Mouse (Mus musculus): ENCODE data around the gene Atf1. TPM values are rescaled to one million over a fixed set of nuclear protein-coding genes. Genes with fewer than 3 reads are reported as not detected.

Gene Atf1
- polyA plus RNA-seq, 1 experiment from 2014 or later = 37.9 TPM

- Histone ChIP-seq H3K4me2 (no peak overlapping the region), H3K27ac (no peak overlapping the region), H3K9ac (no peak overlapping the region), H3K4me1 (replicated peaks) (peaks cover 10% of the 10 kb centered on the region), H3K27me3 (no peaks in the 10 kb centered on the region), H3K9me3 (replicated peaks) (no peaks in the 10 kb centered on the region), H3K36me3 (peaks cover 71% of the 10 kb centered on the region), H3K4me3 (no peak overlapping the region)
- 90% methylated on average over 5 of the region's 5 CpGs for WGBS
- ATAC-seq (replicated peaks; ENCODE audit: insufficient number of reproducible peaks, insufficient read depth, low FRiP score, low read depth) = no peak
Measured at GRCm38 (mm10) chr15:100188542-100188941, 39.1 kb upstream of the Atf1 start.

GRCm38 (mm10) chr15:100188962-100189404 lies 38.6 kb upstream of the Atf1 start:
- no peak overlapping the region for H3K27ac ChIP-seq
- no peak overlapping the region for H3K9ac ChIP-seq
- no peak for ATAC-seq (replicated peaks; ENCODE audit: insufficient number of reproducible peaks, insufficient read depth, low FRiP score, low read depth)
- H3K4me3 ChIP-seq = no peak overlapping the region
- WGBS = 84% methylated on average over 14 of the region's 14 CpGs
- H3K36me3 ChIP-seq = peaks cover 72% of the 10 kb centered on the region
- H3K4me1 ChIP-seq (replicated peaks) = peaks cover 10% of the 10 kb centered on the region
- no peak overlapping the region for H3K4me2 ChIP-seq
- H3K9me3 ChIP-seq (replicated peaks) = no peaks in the 10 kb centered on the region
- H3K27me3 ChIP-seq = no peaks in the 10 kb centered on the region

- H3K27me3 ChIP-seq = no peaks in the 10 kb centered on the region
- ATAC-seq (replicated peaks; ENCODE audit: insufficient number of reproducible peaks, insufficient read depth, low FRiP score, low read depth) = no peak
- H3K4me3 ChIP-seq = no peak overlapping the region
- no peaks in the 10 kb centered on the region for H3K9me3 ChIP-seq (replicated peaks)
- H3K4me1 ChIP-seq (replicated peaks) = peaks cover 10% of the 10 kb centered on the region
- no peak overlapping the region for H3K27ac ChIP-seq
- WGBS = 93% methylated on average over 5 of the region's 5 CpGs
- no peak overlapping the region for H3K4me2 ChIP-seq
- H3K36me3 ChIP-seq = peaks cover 77% of the 10 kb centered on the region
- H3K9ac ChIP-seq = no peak overlapping the region
Measured at GRCm38 (mm10) chr15:100190083-100190482, 37.5 kb upstream of the Atf1 start.

- no peaks in the 10 kb centered on the region for H3K9me3 ChIP-seq (replicated peaks)
- H3K4me3 ChIP-seq = peak overlapping the region; percentile 29; the same call in 1 of the 2 replicates
- 62% methylated on average over 11 of the region's 11 CpGs for WGBS
- H3K4me1 ChIP-seq (replicated peaks) = peaks cover 43% of the 10 kb centered on the region
- H3K36me3 ChIP-seq = peaks cover 47% of the 10 kb centered on the region
- peak overlapping the region; percentile 25; the same call in 1 of the 2 replicates for H3K9ac ChIP-seq
- peak overlapping the region; percentile 60 for H3K4me2 ChIP-seq
- no peaks in the 10 kb centered on the region for H3K27me3 ChIP-seq
- peak overlapping the region; percentile 99 for H3K27ac ChIP-seq
- ATAC-seq (replicated peaks; ENCODE audit: insufficient number of reproducible peaks, insufficient read depth, low FRiP score, low read depth) = peak; percentile 76
Measured at GRCm38 (mm10) chr15:100198983-100199745, 28.5 kb upstream of the Atf1 start.

GRCm38 (mm10) chr15:100199790-100200189 lies 27.8 kb upstream of the Atf1 start:
- Histone ChIP-seq H3K4me1 (replicated peaks) (peaks cover 49% of the 10 kb centered on the region), H3K27me3 (no peaks in the 10 kb centered on the region), H3K9me3 (replicated peaks) (no peaks in the 10 kb centered on the region), H3K36me3 (peaks cover 47% of the 10 kb centered on the region), H3K27ac (peak overlapping the region; percentile 99), H3K4me2 (peak overlapping the region; percentile 60), H3K9ac (0 out of 2 replicates have a peak overlapping the region, but pooled peaks have one; percentile 25), H3K4me3 (0 out of 2 replicates have a peak overlapping the region, but pooled peaks have one; percentile 29)
- ATAC-seq (replicated peaks; ENCODE audit: insufficient number of reproducible peaks, insufficient read depth, low FRiP score, low read depth) = peak; percentile 83
- 22% methylated on average over 3 of the region's 3 CpGs for WGBS

- Histone ChIP-seq H3K4me2 (peak overlapping the region; percentile 44), H3K27ac (peak overlapping the region; percentile 94), H3K4me3 (no peak overlapping the region), H3K4me1 (replicated peaks) (peaks cover 49% of the 10 kb centered on the region), H3K27me3 (no peaks in the 10 kb centered on the region), H3K9ac (no peak overlapping the region), H3K36me3 (peaks cover 40% of the 10 kb centered on the region), H3K9me3 (replicated peaks) (no peaks in the 10 kb centered on the region)
- no peak for ATAC-seq (replicated peaks; ENCODE audit: insufficient number of reproducible peaks, insufficient read depth, low FRiP score, low read depth)
- WGBS = 41% methylated on average over 3 of the region's 3 CpGs
Measured at GRCm38 (mm10) chr15:100201806-100202205, 25.8 kb upstream of the Atf1 start.

- Histone ChIP-seq H3K36me3 (peaks cover 44% of the 10 kb centered on the region), H3K9ac (no peak overlapping the region), H3K4me1 (replicated peaks) (peaks cover 49% of the 10 kb centered on the region)
Measured at GRCm38 (mm10) chr15:100202431-100203015, 25.1 kb upstream of the Atf1 start.

GRCm38 (mm10) chr15:100204574-100204973 lies 23.0 kb upstream of the Atf1 start:
- ATAC-seq (replicated peaks; ENCODE audit: insufficient number of reproducible peaks, insufficient read depth, low FRiP score, low read depth) = no peak
- Histone ChIP-seq H3K4me3 (no peak overlapping the region), H3K27ac (0 out of 2 replicates have a peak overlapping the region, but pooled peaks have one; percentile 5), H3K4me2 (no peak overlapping the region), H3K36me3 (peaks cover 57% of the 10 kb centered on the region), H3K9ac (no peak overlapping the region), H3K4me1 (replicated peaks) (peaks cover 39% of the 10 kb centered on the region), H3K9me3 (replicated peaks) (no peaks in the 10 kb centered on the region), H3K27me3 (no peaks in the 10 kb centered on the region)
- 87% methylated on average over 1 of the region's 1 CpGs for WGBS

More at GRCm38 (mm10) chr15:100202431-100203015, 25.1 kb upstream of the Atf1 start:
- Histone ChIP-seq H3K4me2 (peak overlapping the region; percentile 44), H3K27ac (peak overlapping the region; percentile 94), H3K9me3 (replicated peaks) (no peaks in the 10 kb centered on the region), H3K4me3 (peak overlapping the region; percentile 3; the same call in 1 of the 2 replicates), H3K27me3 (no peaks in the 10 kb centered on the region)
- WGBS = 39% methylated on average over 4 of the region's 4 CpGs
- ATAC-seq (replicated peaks; ENCODE audit: insufficient number of reproducible peaks, insufficient read depth, low FRiP score, low read depth) = no peak

- ATAC-seq (replicated peaks; ENCODE audit: insufficient number of reproducible peaks, insufficient read depth, low FRiP score, low read depth) = no peak
- H3K27ac ChIP-seq = no peak overlapping the region
- H3K9ac ChIP-seq = no peak overlapping the region
- no peaks in the 10 kb centered on the region for H3K9me3 ChIP-seq (replicated peaks)
- no peaks in the 10 kb centered on the region for H3K4me1 ChIP-seq (replicated peaks)
- H3K27me3 ChIP-seq = no peaks in the 10 kb centered on the region
- H3K4me2 ChIP-seq = no peak overlapping the region
- H3K36me3 ChIP-seq = peaks cover 84% of the 10 kb centered on the region
- no peak overlapping the region for H3K4me3 ChIP-seq
- 88% methylated on average over 3 of the region's 3 CpGs for WGBS
Measured at GRCm38 (mm10) chr15:100210013-100210412, 17.6 kb upstream of the Atf1 start.

GRCm38 (mm10) chr15:100213339-100213738 lies 14.3 kb upstream of the Atf1 start:
- Histone ChIP-seq H3K4me2 (no peak overlapping the region), H3K9me3 (replicated peaks) (no peaks in the 10 kb centered on the region), H3K27ac (no peak overlapping the region), H3K9ac (no peak overlapping the region), H3K36me3 (peaks cover 75% of the 10 kb centered on the region), H3K27me3 (no peaks in the 10 kb centered on the region), H3K4me3 (no peak overlapping the region), H3K4me1 (replicated peaks) (no peaks in the 10 kb centered on the region)
- 82% methylated on average over 2 of the region's 2 CpGs for WGBS
- ATAC-seq (replicated peaks; ENCODE audit: insufficient number of reproducible peaks, insufficient read depth, low FRiP score, low read depth) = no peak

- no peaks in the 10 kb centered on the region for H3K27me3 ChIP-seq
- ATAC-seq (replicated peaks; ENCODE audit: insufficient number of reproducible peaks, insufficient read depth, low FRiP score, low read depth) = no peak
- H3K36me3 ChIP-seq = peaks cover 61% of the 10 kb centered on the region
- no peak overlapping the region for H3K4me3 ChIP-seq
- no peak overlapping the region for H3K27ac ChIP-seq
- H3K4me1 ChIP-seq (replicated peaks) = no peaks in the 10 kb centered on the region
- H3K9ac ChIP-seq = no peak overlapping the region
- 83% methylated on average over 11 of the region's 11 CpGs for WGBS
- H3K9me3 ChIP-seq (replicated peaks) = no peaks in the 10 kb centered on the region
- H3K4me2 ChIP-seq = no peak overlapping the region
Measured at GRCm38 (mm10) chr15:100215092-100215491, 12.5 kb upstream of the Atf1 start.

Data from heart, embryonic 15.5 days (tissue).